ENCODE assay signal across 30 mouse cellular contexts in genomic region chr4:149159891-149160290, GRCm38 (mm10). TPM values are rescaled to one million over a fixed set of nuclear protein-coding genes. Genes with fewer than 3 reads are reported as not detected.
DNase-seq lines count a peak whose midpoint lies in the region; ATAC-seq and TF ChIP-seq lines count a peak whose summit lies in the region.
"Had no signal": no experiment of that assay in that cellular context is flagged by ENCODE, and none has a peak within 500 bp of the region (broad histone marks: within the 10 kb centered on the region; RNA-seq: fewer than 3 reads in every experiment).

No protein-coding gene starts in this region.

- peaks cover 84% of the 10 kb centered on the region for H3K36me3 ChIP-seq in liver, postnatal 0 days (replicated peaks; ENCODE audit: insufficient read depth, low read length)
- peaks cover 100% of the 10 kb centered on the region for H3K36me3 ChIP-seq in liver, embryonic 12.5 days

- peaks cover 2% of the 10 kb centered on the region; the same call in 1 of the 2 replicates for H3K4me1 ChIP-seq in liver, postnatal 0 days (ENCODE audit: insufficient read depth)
- peaks cover 21% of the 10 kb centered on the region for H3K4me1 ChIP-seq in liver, embryonic 12.5 days
- H3K4me1 ChIP-seq in bone marrow, adult 2 months (ENCODE audit: control insufficient read depth, insufficient read depth, low read length), result peaks cover 21% of the 10 kb centered on the region

- no peak for TF ChIP-seq EP300 in liver, postnatal 0 days (IDR thresholded peaks at IDR 0.05; ENCODE audit: low read depth)

- H3K4me3 ChIP-seq in liver, postnatal 0 days (ENCODE audit: low read depth, low read length), result no peak overlapping the region
- H3K4me3 ChIP-seq in liver, embryonic 12.5 days, result no peak overlapping the region
- no peak overlapping the region for H3K4me3 ChIP-seq in bone marrow, adult 2 months (replicated peaks; ENCODE audit: control insufficient read depth, low read depth, low read length)
- H3K4me3 ChIP-seq: embryonic facial prominence, embryonic 13.5 days; embryonic facial prominence, embryonic 15.5 days; erythroblast, embryonic 14.5 days; forebrain, embryonic 10.5 days; forebrain, embryonic 12.5 days had no signal

- TF ChIP-seq CTCF in liver, postnatal 0 days (IDR thresholded peaks at IDR 0.05; ENCODE audit: low read depth), result no peak
- no peak for TF ChIP-seq CTCF in bone marrow, adult 2 months (IDR thresholded peaks at IDR 0.05; ENCODE audit: control insufficient read depth, insufficient read depth, low read length)

- no peak for TF ChIP-seq POLR2A in bone marrow, adult 2 months (IDR thresholded peaks at IDR 0.05; ENCODE audit: borderline replicate concordance, control insufficient read depth, low read depth, low read length)

- WGBS in liver, postnatal 0 days (ENCODE audit: insufficient replicate concordance), result 79% methylated on average over 13 of the region's 13 CpGs
- 83% methylated on average over 13 of the region's 13 CpGs for WGBS in liver, embryonic 12.5 days (ENCODE audit: insufficient replicate concordance)
- WGBS in bone marrow, adult 2 months, result 64% methylated on average over 13 of the region's 13 CpGs

- H3K4me2 ChIP-seq in liver, postnatal 0 days (ENCODE audit: low read depth, low read length), result no peak overlapping the region
- no peak overlapping the region for H3K4me2 ChIP-seq in liver, embryonic 12.5 days
- H3K4me2 ChIP-seq: embryonic facial prominence, embryonic 13.5 days; embryonic facial prominence, embryonic 15.5 days; forebrain, embryonic 12.5 days had no signal

- H3K9ac ChIP-seq in liver, postnatal 0 days (replicated peaks), result no peak overlapping the region
- no peak overlapping the region for H3K9ac ChIP-seq in liver, embryonic 12.5 days
- H3K9ac ChIP-seq: embryonic facial prominence, embryonic 13.5 days; embryonic facial prominence, embryonic 15.5 days; forebrain, embryonic 12.5 days had no signal

- no peaks in the 10 kb centered on the region for H3K27me3 ChIP-seq in liver, postnatal 0 days (ENCODE audit: insufficient read depth, low read length)
- H3K27me3 ChIP-seq in liver, embryonic 12.5 days (replicated peaks), result no peaks in the 10 kb centered on the region
- H3K27me3 ChIP-seq: CH12.LX; embryonic facial prominence, embryonic 13.5 days; embryonic facial prominence, embryonic 15.5 days; forebrain, embryonic 12.5 days; Patski had no signal

- H3K9me3 ChIP-seq in liver, postnatal 0 days (ENCODE audit: low read length), result no peaks in the 10 kb centered on the region
- H3K9me3 ChIP-seq in liver, embryonic 12.5 days (replicated peaks), result no peaks in the 10 kb centered on the region
- H3K9me3 ChIP-seq: embryonic facial prominence, embryonic 13.5 days; embryonic facial prominence, embryonic 15.5 days had no signal

- peak; percentile 10 for DNase-seq in adrenal gland, postnatal 14 days
- DNase-seq in adrenal gland, postnatal 36 days, result no peak
- no peak for DNase-seq in liver, postnatal 0 days
- DNase-seq in urinary bladder, adult 2 months (ENCODE audit: low spot score), result no peak
- DNase-seq in lung, postnatal 14 days, result no peak
- DNase-seq: adrenal gland, adult 8-10 months; adrenal gland, postnatal 25 days; B cell, adult 2 months; cerebellum, adult 11 months; cerebellum, adult 18-20 months; cerebellum, adult 8-10 months; cerebellum, adult 9-11 months; cerebellum, postnatal 14 days; cerebellum, postnatal 36 days; embryo, embryonic 11 days had no signal

- peak overlapping the region; percentile 22; the same call in 1 of the 2 replicates for H3K27ac ChIP-seq in liver, postnatal 0 days (ENCODE audit: low read depth)
- H3K27ac ChIP-seq in liver, embryonic 12.5 days, result no peak overlapping the region
- H3K27ac ChIP-seq in bone marrow, adult 2 months (ENCODE audit: control insufficient read depth, insufficient read depth, low read depth, low read length, poor library complexity), result peak overlapping the region; percentile 40
- H3K27ac ChIP-seq: embryonic facial prominence, embryonic 13.5 days; embryonic facial prominence, embryonic 15.5 days; forebrain, embryonic 10.5 days; forebrain, embryonic 12.5 days had no signal

- ATAC-seq in liver, postnatal 0 days, result no peak
- ATAC-seq in liver, embryonic 12.5 days, result no peak
- ATAC-seq: activated CD4-positive, CD25-positive, alpha-beta regulatory T cell, adult 4 months; CD4-positive, CD25-positive, alpha-beta regulatory T cell, adult 4 months; forebrain, embryonic 14.5 days; forebrain, embryonic 16.5 days; Patski had no signal

RNA-seq across cellular contexts. Expression of gene Pgd, which starts 6.7 kb away (rescaled TPM):
- total RNA-seq in adrenal gland, postnatal 14 days (2021), result 191 and 194 TPM in 2 replicates
- 100 to 1,000 TPM; 304 to 318 TPM for total RNA-seq in adrenal gland, postnatal 36 days (2021)
- polyA plus RNA-seq in liver, postnatal 0 days (2015; fragmentation: Nextera tagmentation; extraction: Ambion mirVana), result 43.4 and 49.9 TPM in 2 replicates
- 88.5 and 91.3 TPM in 2 replicates for polyA plus RNA-seq in liver, embryonic 12.5 days (2016; fragmentation: Nextera tagmentation; extraction: Ambion mirVana)
- polyA plus RNA-seq in bone marrow, adult 2 months (2011; ENCODE audit: insufficient read depth, insufficient read length, low replicate concordance, missing spikeins), result 68.6 and 170 TPM in 2 replicates
- 114 and 117 TPM in 2 replicates for polyA plus RNA-seq in urinary bladder, adult 2 months (2012; rRNA removed)

RNA-seq across cellular contexts. Expression of gene Cenps, which starts 22.5 kb away (rescaled TPM):
- 10.6 and 13.0 TPM in 2 replicates for total RNA-seq in adrenal gland, postnatal 14 days (2021)
- total RNA-seq in adrenal gland, postnatal 36 days (2021), result 10 to 100 TPM; 10.8 to 11.3 TPM
- 8.4 and 8.7 TPM in 2 replicates for polyA plus RNA-seq in liver, postnatal 0 days (2015; fragmentation: Nextera tagmentation; extraction: Ambion mirVana)
- polyA plus RNA-seq in liver, embryonic 12.5 days (2016; fragmentation: Nextera tagmentation; extraction: Ambion mirVana), result 23.2 and 25.9 TPM in 2 replicates
- polyA plus RNA-seq in bone marrow, adult 2 months (2011; ENCODE audit: insufficient read depth, insufficient read length, low replicate concordance, missing spikeins), result 37.7 and 47.8 TPM in 2 replicates
- 3.8 and 5.4 TPM in 2 replicates for polyA plus RNA-seq in urinary bladder, adult 2 months (2012; rRNA removed)

RNA-seq across cellular contexts. Expression of gene Cort, which starts 33.3 kb away (rescaled TPM):
- total RNA-seq in adrenal gland, postnatal 14 days (2021), result 1.3 and 2.2 TPM in 2 replicates
- 1 to 10 TPM in 1 of 2 experiments, under 1 TPM in 1; 0.66 to 1.2 TPM for total RNA-seq in adrenal gland, postnatal 36 days (2021)
- not detected in 2 replicates for polyA plus RNA-seq in liver, postnatal 0 days (2015; fragmentation: Nextera tagmentation; extraction: Ambion mirVana)
- polyA plus RNA-seq in liver, embryonic 12.5 days (2016; fragmentation: Nextera tagmentation; extraction: Ambion mirVana), result 0.35 TPM in 1 of 2 replicates, not detected in the other
- 1.5 TPM in 1 of 2 replicates, not detected in the other for polyA plus RNA-seq in bone marrow, adult 2 months (2011; ENCODE audit: insufficient read depth, insufficient read length, low replicate concordance, missing spikeins)
- polyA plus RNA-seq in urinary bladder, adult 2 months (2012; rRNA removed), result not detected in 2 replicates
- total RNA-seq: common myeloid progenitor, adult 5-6 weeks had no signal
- polyA plus RNA-seq: CD4-positive, CD25-positive, alpha-beta regulatory T cell, adult 4 months; embryonic facial prominence, embryonic 11.5 days had no signal

RNA-seq across cellular contexts. Expression of gene Dffa, which starts 55.9 kb away (rescaled TPM):
- total RNA-seq in adrenal gland, postnatal 14 days (2021), result 18.4 and 25.5 TPM in 2 replicates
- 10 to 100 TPM; 19.0 to 22.8 TPM for total RNA-seq in adrenal gland, postnatal 36 days (2021)
- 12.5 and 13.4 TPM in 2 replicates for polyA plus RNA-seq in liver, postnatal 0 days (2015; fragmentation: Nextera tagmentation; extraction: Ambion mirVana)
- polyA plus RNA-seq in liver, embryonic 12.5 days (2016; fragmentation: Nextera tagmentation; extraction: Ambion mirVana), result 24.4 and 25.3 TPM in 2 replicates
- 5.5 and 12.4 TPM in 2 replicates for polyA plus RNA-seq in bone marrow, adult 2 months (2011; ENCODE audit: insufficient read depth, insufficient read length, low replicate concordance, missing spikeins)
- 28.6 and 32.9 TPM in 2 replicates for polyA plus RNA-seq in urinary bladder, adult 2 months (2012; rRNA removed)
